Mouse (Mus musculus): ENCODE data around the gene Shd. TPM values are rescaled to one million over a fixed set of nuclear protein-coding genes. Genes with fewer than 3 reads are reported as not detected.

Gene Shd
- total and polyA plus RNA-seq, 2 experiments from 2014 or later, result 5.0 to 11.7 TPM

DNA sequence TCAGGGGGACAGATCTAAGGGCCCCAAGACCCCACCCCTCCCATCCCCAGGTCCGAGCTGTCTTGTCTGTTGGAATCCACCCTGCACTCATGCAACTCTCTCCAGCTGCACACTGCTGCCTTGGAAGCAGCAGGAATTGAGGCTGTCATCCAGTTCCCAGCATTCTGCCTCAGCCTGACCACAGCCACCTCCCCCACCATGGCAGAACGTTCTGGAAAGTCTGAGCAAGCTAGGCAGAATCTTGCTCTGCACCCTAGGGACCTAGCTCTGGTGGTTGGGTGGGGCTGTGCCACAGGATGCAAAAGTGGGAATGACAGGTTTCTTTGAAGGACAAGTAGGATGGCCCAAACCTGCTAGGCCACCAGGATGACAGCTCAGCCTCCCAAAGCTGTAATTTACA, 54.2 kb downstream of the Shd start:
- H3K9me3 ChIP-seq (replicated peaks; ENCODE audit: control insufficient read depth, low read length), result no peaks in the 10 kb centered on the region
- no peak overlapping the region for H3K4me3 ChIP-seq (ENCODE audit: low read depth, low read length)
- H3K27me3 ChIP-seq (ENCODE audit: control insufficient read depth, insufficient read depth, low read length), result no peaks in the 10 kb centered on the region
- H3K36me3 ChIP-seq (replicated peaks; ENCODE audit: control insufficient read depth, insufficient read depth, low read length), result peaks cover 15% of the 10 kb centered on the region
- H3K9ac ChIP-seq (replicated peaks; ENCODE audit: low read depth, low read length), result no peak overlapping the region
- H3K27ac ChIP-seq (ENCODE audit: low read depth), result no peak overlapping the region
- H3K4me1 ChIP-seq (ENCODE audit: control insufficient read depth, insufficient read depth), result peaks cover 53% of the 10 kb centered on the region
- H3K4me2 ChIP-seq (ENCODE audit: low read depth, low read length), result no peak overlapping the region
- DNase-seq (ENCODE audit: low spot score), result no peak
- TF ChIP-seq EP300 (IDR thresholded peaks at IDR 0.05; ENCODE audit: low read depth) (no peak), CTCF (IDR thresholded peaks at IDR 0.05; ENCODE audit: low read depth) (no peak)
- WGBS, result 41% methylated on average over 2 of the region's 2 CpGs
- no peak for ATAC-seq (ENCODE audit: insufficient read depth, low read depth)

DNA sequence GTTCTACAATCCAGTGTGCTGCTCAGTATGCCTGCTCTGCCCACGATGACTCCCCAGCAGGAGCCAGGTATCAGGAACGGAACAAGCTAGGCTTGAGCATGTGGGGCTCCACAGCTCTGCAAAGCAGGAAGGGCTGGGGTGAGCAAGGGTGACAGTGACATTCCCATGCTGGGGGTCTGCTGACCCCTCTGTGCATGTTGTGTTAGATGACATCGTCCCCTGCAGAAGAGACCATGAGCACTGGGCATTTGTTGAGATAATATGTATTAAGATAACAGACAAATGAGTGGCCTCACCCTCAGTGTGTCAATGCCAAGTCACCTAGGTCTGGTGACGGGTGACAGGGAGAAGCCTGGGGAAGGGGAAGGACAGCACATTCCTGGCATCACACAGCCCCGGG, 54.7 kb downstream of the Shd start:
- Histone ChIP-seq H3K9ac (replicated peaks; ENCODE audit: low read depth, low read length) (no peak overlapping the region), H3K27ac (ENCODE audit: low read depth) (no peak overlapping the region), H3K27me3 (ENCODE audit: control insufficient read depth, insufficient read depth, low read length) (no peaks in the 10 kb centered on the region), H3K4me2 (ENCODE audit: low read depth, low read length) (no peak overlapping the region), H3K4me3 (ENCODE audit: low read depth, low read length) (no peak overlapping the region), H3K36me3 (replicated peaks; ENCODE audit: control insufficient read depth, insufficient read depth, low read length) (peaks cover 18% of the 10 kb centered on the region), H3K9me3 (replicated peaks; ENCODE audit: control insufficient read depth, low read length) (no peaks in the 10 kb centered on the region), H3K4me1 (ENCODE audit: control insufficient read depth, insufficient read depth) (peaks cover 53% of the 10 kb centered on the region)
- ATAC-seq (ENCODE audit: insufficient read depth, low read depth) (no peak), DNase-seq (ENCODE audit: low spot score) (no peak)
- 29% methylated on average over 5 of the region's 5 CpGs for WGBS
- no peak for TF ChIP-seq CTCF (IDR thresholded peaks at IDR 0.05; ENCODE audit: low read depth)
- no peak for TF ChIP-seq EP300 (IDR thresholded peaks at IDR 0.05; ENCODE audit: low read depth)

Other genes starting within 250 kb of the Shd start
- gene Adgre4, start 220.5 kb upstream of the Shd start, total RNA-seq (2014; rRNA removed; ENCODE audit: low replicate concordance), result 0.04 and 0.08 TPM in 2 replicates
- gene Adgre4, start 220.5 kb upstream of the Shd start, polyA plus RNA-seq (2015; fragmentation: Nextera tagmentation; extraction: Ambion mirVana), result 0.20 and 0.23 TPM in 2 replicates
- gene Zfp119a, start 91.5 kb upstream of the Shd start, total RNA-seq (2014; rRNA removed; ENCODE audit: low replicate concordance), result 0.08 and 4.4 TPM in 2 replicates
- gene Zfp119a, start 91.5 kb upstream of the Shd start, polyA plus RNA-seq (2015; fragmentation: Nextera tagmentation; extraction: Ambion mirVana), result 5.4 and 6.0 TPM in 2 replicates
- 3.1 and 8.2 TPM in 2 replicates for gene Zfp959, start 78.4 kb upstream of the Shd start, total RNA-seq (2014; rRNA removed; ENCODE audit: low replicate concordance)
- 7.3 and 7.4 TPM in 2 replicates for gene Zfp959, start 78.4 kb upstream of the Shd start, polyA plus RNA-seq (2015; fragmentation: Nextera tagmentation; extraction: Ambion mirVana)
- gene Zfp119b, start 21.0 kb upstream of the Shd start, total RNA-seq (2014; rRNA removed; ENCODE audit: low replicate concordance), result 2.9 and 3.8 TPM in 2 replicates
- gene Zfp119b, start 21.0 kb upstream of the Shd start, polyA plus RNA-seq (2015; fragmentation: Nextera tagmentation; extraction: Ambion mirVana), result 5.6 and 6.8 TPM in 2 replicates
- not detected in 2 replicates for gene Ebi3, start 17.8 kb upstream of the Shd start, total RNA-seq (2014; rRNA removed; ENCODE audit: low replicate concordance)
- 0.37 and 1.1 TPM in 2 replicates for gene Ebi3, start 17.8 kb upstream of the Shd start, polyA plus RNA-seq (2015; fragmentation: Nextera tagmentation; extraction: Ambion mirVana)
- 5.9 and 6.4 TPM in 2 replicates for gene Yju2, start 11.4 kb upstream of the Shd start, total RNA-seq (2014; rRNA removed; ENCODE audit: low replicate concordance)
- 12.3 and 12.8 TPM in 2 replicates for gene Yju2, start 11.4 kb upstream of the Shd start, polyA plus RNA-seq (2015; fragmentation: Nextera tagmentation; extraction: Ambion mirVana)
- gene Fsd1, start 16.0 kb downstream of the Shd start, total RNA-seq (2014; rRNA removed; ENCODE audit: low replicate concordance), result not detected in 2 replicates
- 0.26 and 0.51 TPM in 2 replicates for gene Fsd1, start 16.0 kb downstream of the Shd start, polyA plus RNA-seq (2015; fragmentation: Nextera tagmentation; extraction: Ambion mirVana)
- 14.3 and 23.7 TPM in 2 replicates for gene Stap2, start 35.1 kb downstream of the Shd start, total RNA-seq (2014; rRNA removed; ENCODE audit: low replicate concordance)
- 16.0 and 17.2 TPM in 2 replicates for gene Stap2, start 35.1 kb downstream of the Shd start, polyA plus RNA-seq (2015; fragmentation: Nextera tagmentation; extraction: Ambion mirVana)
- 100 and 114 TPM in 2 replicates for gene Mpnd, start 35.2 kb downstream of the Shd start, total RNA-seq (2014; rRNA removed; ENCODE audit: low replicate concordance)
- 42.5 and 42.9 TPM in 2 replicates for gene Mpnd, start 35.2 kb downstream of the Shd start, polyA plus RNA-seq (2015; fragmentation: Nextera tagmentation; extraction: Ambion mirVana)
- gene Sh3gl1, start 66.2 kb downstream of the Shd start, total RNA-seq (2014; rRNA removed; ENCODE audit: low replicate concordance), result 45.8 and 61.1 TPM in 2 replicates
- 43.5 and 49.5 TPM in 2 replicates for gene Sh3gl1, start 66.2 kb downstream of the Shd start, polyA plus RNA-seq (2015; fragmentation: Nextera tagmentation; extraction: Ambion mirVana)
- 2.8 and 8.3 TPM in 2 replicates for gene Chaf1a, start 70.0 kb downstream of the Shd start, total RNA-seq (2014; rRNA removed; ENCODE audit: low replicate concordance)
- gene Chaf1a, start 70.0 kb downstream of the Shd start, polyA plus RNA-seq (2015; fragmentation: Nextera tagmentation; extraction: Ambion mirVana), result 2.9 and 3.0 TPM in 2 replicates
- gene Ubxn6, start 104.6 kb downstream of the Shd start, total RNA-seq (2014; rRNA removed; ENCODE audit: low replicate concordance), result 67.5 and 68.1 TPM in 2 replicates
- 56.2 and 58.2 TPM in 2 replicates for gene Ubxn6, start 104.6 kb downstream of the Shd start, polyA plus RNA-seq (2015; fragmentation: Nextera tagmentation; extraction: Ambion mirVana)
- 23.9 and 35.9 TPM in 2 replicates for gene Hdgfl2, start 109.2 kb downstream of the Shd start, total RNA-seq (2014; rRNA removed; ENCODE audit: low replicate concordance)
- 52.1 TPM in 2 replicates for gene Hdgfl2, start 109.2 kb downstream of the Shd start, polyA plus RNA-seq (2015; fragmentation: Nextera tagmentation; extraction: Ambion mirVana)
- gene Plin4, start 139.3 kb downstream of the Shd start, total RNA-seq (2014; rRNA removed; ENCODE audit: low replicate concordance), result 47.4 and 88.5 TPM in 2 replicates
- 5.9 and 9.4 TPM in 2 replicates for gene Plin4, start 139.3 kb downstream of the Shd start, polyA plus RNA-seq (2015; fragmentation: Nextera tagmentation; extraction: Ambion mirVana)
- gene Plin5, start 147.1 kb downstream of the Shd start, total RNA-seq (2014; rRNA removed; ENCODE audit: low replicate concordance), result 23.3 and 58.8 TPM in 2 replicates
- gene Plin5, start 147.1 kb downstream of the Shd start, polyA plus RNA-seq (2015; fragmentation: Nextera tagmentation; extraction: Ambion mirVana), result 55.7 and 58.3 TPM in 2 replicates
- 4.5 and 5.1 TPM in 2 replicates for gene Lrg1, start 151.5 kb downstream of the Shd start, total RNA-seq (2014; rRNA removed; ENCODE audit: low replicate concordance)
- gene Lrg1, start 151.5 kb downstream of the Shd start, polyA plus RNA-seq (2015; fragmentation: Nextera tagmentation; extraction: Ambion mirVana), result 9.0 and 10.0 TPM in 2 replicates
- 7.9 and 10.4 TPM in 2 replicates for gene Sema6b, start 169.9 kb downstream of the Shd start, total RNA-seq (2014; rRNA removed; ENCODE audit: low replicate concordance)
- 0.81 and 0.93 TPM in 2 replicates for gene Sema6b, start 169.9 kb downstream of the Shd start, polyA plus RNA-seq (2015; fragmentation: Nextera tagmentation; extraction: Ambion mirVana)
- 3.4 and 16.5 TPM in 2 replicates for gene Tnfaip8l1, start 192.0 kb downstream of the Shd start, total RNA-seq (2014; rRNA removed; ENCODE audit: low replicate concordance)
- gene Tnfaip8l1, start 192.0 kb downstream of the Shd start, polyA plus RNA-seq (2015; fragmentation: Nextera tagmentation; extraction: Ambion mirVana), result 4.9 and 5.6 TPM in 2 replicates
- 42.9 and 43.2 TPM in 2 replicates for gene Mydgf, start 213.5 kb downstream of the Shd start, total RNA-seq (2014; rRNA removed; ENCODE audit: low replicate concordance)
- 50.2 and 52.0 TPM in 2 replicates for gene Mydgf, start 213.5 kb downstream of the Shd start, polyA plus RNA-seq (2015; fragmentation: Nextera tagmentation; extraction: Ambion mirVana)
- 25.9 and 29.0 TPM in 2 replicates for gene Dpp9, start 248.4 kb downstream of the Shd start, total RNA-seq (2014; rRNA removed; ENCODE audit: low replicate concordance)
- gene Dpp9, start 248.4 kb downstream of the Shd start, polyA plus RNA-seq (2015; fragmentation: Nextera tagmentation; extraction: Ambion mirVana), result 12.6 and 13.3 TPM in 2 replicates